Mouse (Mus musculus) layer of hippocampus, postnatal 25 days (tissue): ENCODE measurements around the gene Gm21117. TPM values are rescaled to one million over a fixed set of nuclear protein-coding genes. Genes with fewer than 3 reads are reported as not detected.
"Not testable (repeated sequence)": the region's sequence is repeated elsewhere in the genome, so short reads cannot be mapped to it uniquely, and the experiment has no call there.

Source experiments
- DNase-seq, 2 experiments: peaks; one replicate each; pipeline ENCODE4 v3.0.0; 2022; ENCODE audit warnings: mixed read lengths in 2 of 2, low spot score in 1 of 2; ENCODE audit errors: extremely low spot score in 1 of 2
- total RNA-seq, 2 experiments: library from RNA; stranded (reverse); gene quantifications; 2 replicates each; pipeline ENCODE4 v1.2.3; 2021

Gene Gm21117
- not detected for total RNA-seq

DNA sequence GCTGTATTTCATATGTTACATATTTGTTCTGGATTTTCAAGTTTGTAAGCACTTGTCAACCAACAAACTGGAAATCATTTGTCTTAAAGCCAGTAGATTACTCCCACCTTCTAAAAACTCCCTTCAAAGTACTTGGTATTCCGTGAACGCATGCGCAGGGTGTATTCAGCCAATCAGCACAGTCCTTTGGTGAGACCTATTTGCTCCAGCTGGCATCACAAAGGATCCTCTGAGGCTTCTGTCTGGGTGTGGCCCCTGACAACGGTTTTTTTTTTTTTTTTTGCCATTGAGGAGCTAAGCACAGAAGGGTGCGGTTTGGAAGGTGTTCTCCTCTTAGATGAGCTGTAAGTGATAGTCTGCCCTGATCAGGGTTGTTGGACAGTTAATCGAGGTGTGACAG lies at the start of gene Gm21117:
Gm21117 (plus strand) TSS at position 301 of the 400 bp plus-strand sequence.
- not testable (repeated sequence) for DNase-seq
